Mouse (Mus musculus): ENCODE results near the gene Myl4. TPM values are rescaled to one million over a fixed set of nuclear protein-coding genes. Genes with fewer than 3 reads are reported as not detected.

Myl4 gene
- total RNA-seq, 1 experiment, result 9.1 TPM

GRCm38 (mm10) chr11:104609733-104610132 is 59.3 kb downstream of the Myl4 start:
- Histone ChIP-seq H3K4me1 (ENCODE audit: control insufficient read depth in 2 of 2, insufficient read depth in 2 of 2, low read length in 2 of 2, poor library complexity in 1 of 2) (peaks cover 0 to 3% of the 10 kb centered on the region in 2 experiments; a peak in 1 of 4 replicates), H3K9me3 (ENCODE audit: control insufficient read depth, insufficient read depth, low read depth, low read length) (no peaks in the 10 kb centered on the region), H3K4me3 (ENCODE audit: insufficient read depth in 1 of 2, low read depth in 1 of 2, low read length in 2 of 2, poor library complexity in 1 of 2, severe bottlenecking in 1 of 2) (no peak overlapping the region), H3K27ac (ENCODE audit: insufficient read depth, low read depth, low read length, poor library complexity, severe bottlenecking) (no peak overlapping the region), H3K36me3 (ENCODE audit: control insufficient read depth, insufficient read depth, low read length, poor library complexity, severe bottlenecking) (no peaks in the 10 kb centered on the region), H3K9ac (ENCODE audit: insufficient read depth, low read depth, low read length, poor library complexity, severe bottlenecking) (no peak overlapping the region)
- in situ Hi-C loops (cut with MboI; ENCODE audit: low sequenced_read_pairs in 2 of 2, unreplicated experiment in 2 of 2), result no loop called here
- DNase-seq (ENCODE audit: low read depth, low spot score), result no peak
- TF ChIP-seq MAFK (IDR thresholded peaks at IDR 0.05; ENCODE audit: insufficient read depth, low read depth, low read length) (no peak), ZC3H11A (IDR thresholded peaks at IDR 0.05; ENCODE audit: borderline replicate concordance, low read depth, low read length) (no peak), CHD2 (IDR thresholded peaks at IDR 0.05; ENCODE audit: low read depth, low read length) (no peak), ZNF384 (IDR thresholded peaks at IDR 0.05; ENCODE audit: low read depth, low read length) (no peak), HCFC1 (IDR thresholded peaks at IDR 0.05; ENCODE audit: borderline replicate concordance, insufficient read depth, low read length) (no peak)

- Histone ChIP-seq H3K9ac (ENCODE audit: insufficient read depth, low read depth, low read length, poor library complexity, severe bottlenecking) (no peak overlapping the region), H3K9me3 (ENCODE audit: control insufficient read depth, insufficient read depth, low read depth, low read length) (no peaks in the 10 kb centered on the region), H3K27ac (ENCODE audit: insufficient read depth, low read depth, low read length, poor library complexity, severe bottlenecking) (no peak overlapping the region), H3K4me3 (ENCODE audit: insufficient read depth in 1 of 2, low read depth in 1 of 2, low read length in 2 of 2, poor library complexity in 1 of 2, severe bottlenecking in 1 of 2) (no peak overlapping the region), H3K36me3 (ENCODE audit: control insufficient read depth, insufficient read depth, low read length, poor library complexity, severe bottlenecking) (no peaks in the 10 kb centered on the region), H3K4me1 (ENCODE audit: control insufficient read depth in 2 of 2, insufficient read depth in 2 of 2, low read length in 2 of 2, poor library complexity in 1 of 2) (peaks cover 0 to 3% of the 10 kb centered on the region in 2 experiments; a peak in 1 of 4 replicates)
- TF ChIP-seq CHD2 (IDR thresholded peaks at IDR 0.05; ENCODE audit: low read depth, low read length), result no peak
- no peak for TF ChIP-seq MAFK (IDR thresholded peaks at IDR 0.05; ENCODE audit: insufficient read depth, low read depth, low read length)
- TF ChIP-seq ZNF384 (IDR thresholded peaks at IDR 0.05; ENCODE audit: low read depth, low read length), result no peak
- in situ Hi-C loops (cut with MboI; ENCODE audit: low sequenced_read_pairs in 2 of 2, unreplicated experiment in 2 of 2), result no loop called here
- DNase-seq (ENCODE audit: low read depth, low spot score), result no peak
These were observed 61.2 kb downstream of the Myl4 start for GRCm38 (mm10) chr11:104611579-104612151.

- in situ Hi-C loops (cut with MboI; ENCODE audit: low sequenced_read_pairs in 2 of 2, unreplicated experiment in 2 of 2), result no loop called here
- no peak for DNase-seq (ENCODE audit: low read depth, low spot score)
These were observed 63.1 kb downstream of the Myl4 start for GRCm38 (mm10) chr11:104613551-104613950.

DNA sequence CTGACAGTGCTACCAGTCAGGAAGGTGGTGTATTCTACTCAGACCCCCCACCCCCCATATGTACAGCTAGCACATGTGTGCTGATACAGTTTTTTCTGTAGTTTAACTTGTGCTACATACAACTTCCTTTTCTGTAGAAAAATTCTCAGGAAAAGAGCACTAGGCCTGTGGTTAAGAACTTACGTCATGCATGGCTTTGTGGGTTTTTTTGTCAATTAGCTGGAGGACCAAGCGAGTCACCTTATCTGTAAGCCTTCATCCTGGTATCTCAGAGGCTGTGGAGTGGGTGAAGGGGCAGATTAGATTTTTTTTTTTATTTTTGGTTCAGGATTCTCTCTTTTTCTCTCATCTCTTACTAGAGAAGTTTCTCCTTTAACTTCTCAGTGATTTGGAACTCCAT is 63.7 kb downstream of the Myl4 start:
- Histone ChIP-seq H3K4me1 (ENCODE audit: control insufficient read depth in 2 of 2, insufficient read depth in 2 of 2, low read length in 2 of 2, poor library complexity in 1 of 2) (peaks cover 0 to 2% of the 10 kb centered on the region in 2 experiments; a peak in 3 of 4 replicates), H3K4me3 (ENCODE audit: insufficient read depth in 1 of 2, low read depth in 1 of 2, low read length in 2 of 2, poor library complexity in 1 of 2, severe bottlenecking in 1 of 2) (no peak overlapping the region), H3K9ac (ENCODE audit: insufficient read depth, low read depth, low read length, poor library complexity, severe bottlenecking) (no peak overlapping the region), H3K27ac (ENCODE audit: insufficient read depth, low read depth, low read length, poor library complexity, severe bottlenecking) (no peak overlapping the region), H3K36me3 (ENCODE audit: control insufficient read depth, insufficient read depth, low read length, poor library complexity, severe bottlenecking) (no peaks in the 10 kb centered on the region), H3K9me3 (ENCODE audit: control insufficient read depth, insufficient read depth, low read depth, low read length) (no peaks in the 10 kb centered on the region)
- in situ Hi-C loops (cut with MboI; ENCODE audit: low sequenced_read_pairs in 2 of 2, unreplicated experiment in 2 of 2), result no loop called here
- DNase-seq (ENCODE audit: low read depth, low spot score), result no peak
- TF ChIP-seq ZNF384 (IDR thresholded peaks at IDR 0.05; ENCODE audit: low read depth, low read length) (no peak), CHD2 (IDR thresholded peaks at IDR 0.05; ENCODE audit: low read depth, low read length) (no peak), MAFK (IDR thresholded peaks at IDR 0.05; ENCODE audit: insufficient read depth, low read depth, low read length) (no peak), ZC3H11A (IDR thresholded peaks at IDR 0.05; ENCODE audit: borderline replicate concordance, low read depth, low read length) (no peak), HCFC1 (IDR thresholded peaks at IDR 0.05; ENCODE audit: borderline replicate concordance, insufficient read depth, low read length) (no peak)

More at GRCm38 (mm10) chr11:104613551-104613950, 63.1 kb downstream of the Myl4 start:
- TF ChIP-seq CHD2 (IDR thresholded peaks at IDR 0.05; ENCODE audit: low read depth, low read length) (no peak), MAFK (IDR thresholded peaks at IDR 0.05; ENCODE audit: insufficient read depth, low read depth, low read length) (no peak), ZC3H11A (IDR thresholded peaks at IDR 0.05; ENCODE audit: borderline replicate concordance, low read depth, low read length) (no peak), ZNF384 (IDR thresholded peaks at IDR 0.05; ENCODE audit: low read depth, low read length) (no peak), HCFC1 (IDR thresholded peaks at IDR 0.05; ENCODE audit: borderline replicate concordance, insufficient read depth, low read length) (no peak)
- Histone ChIP-seq H3K4me1 (ENCODE audit: control insufficient read depth in 2 of 2, insufficient read depth in 2 of 2, low read length in 2 of 2, poor library complexity in 1 of 2) (peaks cover 0 to under 1% of the 10 kb centered on the region in 2 experiments; a peak in 1 of 4 replicates), H3K9ac (ENCODE audit: insufficient read depth, low read depth, low read length, poor library complexity, severe bottlenecking) (no peak overlapping the region), H3K36me3 (ENCODE audit: control insufficient read depth, insufficient read depth, low read length, poor library complexity, severe bottlenecking) (no peaks in the 10 kb centered on the region), H3K4me3 (ENCODE audit: insufficient read depth in 1 of 2, low read depth in 1 of 2, low read length in 2 of 2, poor library complexity in 1 of 2, severe bottlenecking in 1 of 2) (no peak overlapping the region), H3K27ac (ENCODE audit: insufficient read depth, low read depth, low read length, poor library complexity, severe bottlenecking) (no peak overlapping the region), H3K9me3 (ENCODE audit: control insufficient read depth, insufficient read depth, low read depth, low read length) (no peaks in the 10 kb centered on the region)
